Mouse (Mus musculus) neutrophil, adult 83 days (primary cell): ENCODE data around the gene Gdpd1. TPM values are rescaled to one million over a fixed set of nuclear protein-coding genes. Genes with fewer than 3 reads are reported as not detected.

Source experiments
- total RNA-seq, 2 experiments: library from RNA; stranded (reverse); gene quantifications; one replicate each; pipeline ENCODE4 v1.2.4; 2023

Gdpd1 gene
- 1 to 10 TPM; 1.2 to 1.6 TPM for total RNA-seq

DNA sequence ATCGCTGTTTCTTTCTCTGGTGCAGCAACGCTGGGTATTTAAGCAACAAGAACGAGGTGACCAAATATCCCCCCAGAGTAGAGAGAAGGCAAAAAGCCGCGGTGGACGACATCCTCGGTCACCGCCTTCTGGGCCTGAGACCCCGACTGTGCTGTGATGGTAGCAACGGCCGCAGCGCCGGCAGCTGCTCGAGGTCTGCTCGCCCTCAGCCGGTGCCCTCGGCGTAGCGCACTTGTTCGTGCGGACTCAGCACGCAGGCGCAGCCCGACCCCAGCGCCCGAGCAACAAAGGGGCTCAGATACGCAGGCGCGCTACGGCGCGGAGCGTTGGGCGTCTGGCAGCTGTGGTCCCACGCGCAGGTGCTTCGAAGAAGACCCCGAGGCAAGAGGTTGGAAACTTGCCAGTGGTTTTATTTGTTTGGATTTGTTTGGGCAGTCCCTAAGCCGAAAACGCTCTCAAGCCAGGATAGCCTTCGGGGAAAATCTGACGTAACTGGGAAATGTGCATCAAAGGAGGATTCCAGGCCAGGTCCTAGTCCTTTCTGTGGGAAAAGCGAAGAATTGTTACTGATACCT lies at the start of gene Gdpd1:
Gene Gdpd1 (minus strand): TSS at position 197 of the 575 bp plus-strand sequence.

GRCm38 (mm10) chr11:87108755-87109518 lies 35.1 kb upstream of the Gdpd1 start, which contains the start of gene Ska2:
TSS of gene Ska2 (plus strand) at chr11:87109234.

DNA sequence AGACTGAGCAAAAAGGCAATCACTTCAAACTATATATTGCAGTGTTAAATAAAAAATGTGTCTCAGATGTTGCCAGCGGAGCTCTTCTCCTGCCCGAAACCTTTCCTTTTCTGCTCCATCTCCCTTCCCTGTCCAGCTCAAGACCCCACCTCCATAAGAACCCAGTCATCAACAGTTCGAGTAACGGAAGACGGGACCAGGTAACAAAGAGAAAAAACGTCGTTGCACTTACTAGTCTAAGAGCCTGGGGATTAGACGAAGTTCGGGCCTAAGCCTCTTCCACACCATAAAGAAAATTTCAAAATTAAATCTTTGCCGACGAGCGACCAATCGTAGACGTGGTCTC lies 34.5 kb upstream of the Gdpd1 start, which contains the start of gene Prr11:
Gene Prr11 (minus strand): TSS at position 300 of the 346 bp plus-strand sequence.

DNA sequence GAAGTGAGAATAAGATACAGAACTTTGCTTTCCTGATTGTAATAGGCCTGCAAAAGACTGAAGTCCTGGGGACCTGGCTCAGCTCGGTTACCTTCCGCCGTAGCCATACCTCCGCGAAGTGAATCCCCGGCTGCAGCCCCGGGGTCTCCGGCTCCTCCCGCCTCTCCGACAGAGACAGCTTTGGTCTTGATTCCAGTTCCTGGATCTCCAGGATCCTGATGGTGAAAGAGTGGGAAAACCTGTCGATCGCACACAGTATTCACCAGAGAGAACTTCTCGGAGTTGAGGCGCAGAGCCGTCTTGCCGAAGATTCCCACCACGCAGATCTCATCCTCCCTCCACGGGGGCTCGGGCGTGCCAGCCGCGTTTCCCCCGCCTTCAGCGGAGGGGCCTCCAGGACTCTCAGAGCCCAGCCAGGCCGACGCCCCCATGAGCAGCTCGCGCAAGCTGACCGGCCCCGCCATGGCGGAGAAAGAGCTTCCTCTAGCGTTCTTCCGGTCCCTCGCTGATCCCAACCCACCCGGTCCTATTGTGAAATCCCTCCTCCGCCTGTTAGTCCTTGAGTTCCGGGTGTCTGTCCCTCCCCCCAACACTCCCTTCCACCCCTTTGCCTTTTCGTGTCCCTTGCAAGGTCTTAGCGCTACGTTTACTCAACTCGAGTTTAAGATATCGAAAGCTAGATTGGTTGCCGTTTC lies 12.6 kb upstream of the Gdpd1 start, which contains the start of gene Smg8:
Gene Smg8 (minus strand): TSS at position 485 of the 695 bp plus-strand sequence.

DNA sequence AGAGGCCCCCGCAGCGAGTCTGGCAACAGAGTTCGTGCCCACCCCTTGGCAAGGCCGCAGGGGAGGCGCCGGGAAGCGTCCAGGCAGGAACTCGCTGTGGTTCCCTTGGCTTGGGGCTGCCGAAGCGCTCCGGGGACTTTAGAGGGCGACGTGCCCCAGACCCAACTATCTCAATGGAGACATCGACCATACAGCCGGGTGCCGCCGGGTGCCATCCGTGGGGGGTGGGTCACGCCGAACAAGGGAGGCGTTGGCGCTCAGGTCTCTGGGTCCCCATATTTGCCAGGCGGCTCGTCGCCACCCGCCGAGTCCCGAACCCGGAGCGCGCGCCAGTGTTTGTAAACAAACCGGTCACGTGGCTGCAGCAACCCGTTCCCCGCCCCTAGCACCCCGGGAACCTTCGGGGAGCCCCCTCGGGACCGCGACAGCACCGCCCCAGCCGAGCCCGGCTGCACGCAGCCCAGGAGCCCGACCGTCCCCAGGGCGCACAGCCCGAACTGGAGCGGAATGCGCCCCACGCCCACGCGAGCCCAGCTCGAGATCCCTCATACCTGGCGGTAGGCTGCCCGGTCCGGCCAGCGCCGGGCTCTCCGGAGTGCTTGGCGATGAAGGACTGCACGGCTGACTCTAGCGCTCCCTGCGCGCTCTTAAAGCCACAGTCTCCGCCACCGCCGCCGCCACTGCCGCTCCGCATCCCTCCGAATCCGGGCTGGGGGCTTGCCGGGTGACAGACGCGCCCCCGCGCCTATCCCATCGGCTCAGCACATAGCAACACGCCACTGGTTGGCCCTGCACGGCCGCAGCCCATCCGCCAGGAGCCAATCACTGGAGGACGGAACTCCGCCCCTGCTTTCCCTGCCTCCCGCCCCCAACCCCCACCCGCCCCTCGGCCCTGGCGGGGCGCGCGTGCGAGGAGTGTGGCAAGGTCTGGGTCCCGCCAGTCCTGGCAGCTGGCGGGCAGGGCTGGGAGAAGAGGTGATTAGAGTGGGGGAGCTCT lies 80.5 kb downstream of the Gdpd1 start, which contains the start of gene Ypel2:
Gene Ypel2 (minus strand): TSS at position 667 of the 997 bp plus-strand sequence.

Other genes with a start within 250 kb of the Gdpd1 start
- gene Ypel2, start 80.4 kb downstream of the Gdpd1 start, total RNA-seq = 1 to 10 TPM; 5.6 to 7.0 TPM
- gene Smg8, start 12.7 kb upstream of the Gdpd1 start, total RNA-seq = 10 to 100 TPM; 13.6 to 13.9 TPM
- gene Prr11, start 34.6 kb upstream of the Gdpd1 start, total RNA-seq = 10 to 100 TPM; 22.1 to 24.9 TPM
- 10 to 100 TPM; 12.8 to 14.8 TPM for gene Ska2, start 35.2 kb upstream of the Gdpd1 start, total RNA-seq
- gene Trim37, start 53.0 kb upstream of the Gdpd1 start, total RNA-seq = 10 to 100 TPM; 10.8 to 14.1 TPM